Mouse (Mus musculus) erythroid progenitor cell, adult 5-6 weeks (primary cell): Measurements from ENCODE around the gene Ap5z1. TPM values are rescaled to one million over a fixed set of nuclear protein-coding genes. Genes with fewer than 3 reads are reported as not detected.
A peak's percentile ranks its signal among the peaks of the same experiment; 100 is the strongest.

Experiments
- ATAC-seq: replicated peaks from 2 replicates; pipeline ENCODE4 v1.8.0; 2016; ENCODE audit warnings: moderate number of reproducible peaks, mild to moderate bottlenecking, moderate TSS enrichment, inconsistent platforms; ENCODE audit not compliant: poor library complexity, low FRiP score, severe bottlenecking
- total RNA-seq, 2 experiments: library from RNA; stranded (forward) in 1 of 2; stranded (reverse) in 1 of 2; fragments of 150-400 nt in 1 of 2; fragments of 186-747, 209-891 nt in 1 of 2; gene quantifications; 2 replicates each; pipeline versions ENCODE4 v1.2.3 to v1.2.4; 2015 to 2017; ENCODE audit warnings: low replicate concordance in 2 of 2

Gene Ap5z1
- total RNA-seq, 2 experiments from 2014 or later: 2.6 to 5.0 TPM

GRCm38 (mm10) chr5:142509141-142510060, 45.7 kb downstream of the Ap5z1 start:
- no peak for ATAC-seq

GRCm38 (mm10) chr5:142510061-142510414, 46.3 kb downstream of the Ap5z1 start:
- ATAC-seq: no peak

- ATAC-seq: no peak
Measured at GRCm38 (mm10) chr5:142512112-142512511, 48.4 kb downstream of the Ap5z1 start.

- ATAC-seq: no peak
Measured at GRCm38 (mm10) chr5:142518973-142519372, 55.2 kb downstream of the Ap5z1 start.

GRCm38 (mm10) chr5:142520360-142520759, 56.6 kb downstream of the Ap5z1 start:
- no peak for ATAC-seq

- ATAC-seq: 0 out of 2 replicates have a peak, but pooled peaks have one; percentile 36
Measured at GRCm38 (mm10) chr5:142521195-142521866, 57.6 kb downstream of the Ap5z1 start.

GRCm38 (mm10) chr5:142524711-142525464, 61.1 kb downstream of the Ap5z1 start:
- no peak for ATAC-seq

Other genes with a start within 250 kb of the Ap5z1 start
- 3.8 and 6.1 TPM in 2 replicates for gene Foxk1, start 62.4 kb upstream of the Ap5z1 start, total RNA-seq (2015; ENCODE audit: low replicate concordance)
- 1.9 and 3.5 TPM in 2 replicates for gene Foxk1, start 62.4 kb upstream of the Ap5z1 start, total RNA-seq (2017; ENCODE audit: low replicate concordance)
- gene Papolb, start 66.1 kb downstream of the Ap5z1 start, total RNA-seq (2015; ENCODE audit: low replicate concordance): not detected in 2 replicates
- not detected in 2 replicates for gene Papolb, start 66.1 kb downstream of the Ap5z1 start, total RNA-seq (2017; ENCODE audit: low replicate concordance)
- not detected in 2 replicates for gene Radil, start 87.2 kb downstream of the Ap5z1 start, total RNA-seq (2015; ENCODE audit: low replicate concordance)
- gene Radil, start 87.2 kb downstream of the Ap5z1 start, total RNA-seq (2017; ENCODE audit: low replicate concordance): not detected in 2 replicates
- not detected in 2 replicates for gene Mmd2, start 144.9 kb downstream of the Ap5z1 start, total RNA-seq (2015; ENCODE audit: low replicate concordance)
- not detected in 2 replicates for gene Mmd2, start 144.9 kb downstream of the Ap5z1 start, total RNA-seq (2017; ENCODE audit: low replicate concordance)
- 42.9 and 54.5 TPM in 2 replicates for gene Wipi2, start 163.8 kb downstream of the Ap5z1 start, total RNA-seq (2015; ENCODE audit: low replicate concordance)
- gene Wipi2, start 163.8 kb downstream of the Ap5z1 start, total RNA-seq (2017; ENCODE audit: low replicate concordance): 67.9 and 91.3 TPM in 2 replicates
- gene Slc29a4, start 228.6 kb downstream of the Ap5z1 start, total RNA-seq (2015; ENCODE audit: low replicate concordance): not detected in 2 replicates
- not detected in 2 replicates for gene Slc29a4, start 228.6 kb downstream of the Ap5z1 start, total RNA-seq (2017; ENCODE audit: low replicate concordance)